Mouse (Mus musculus) MEL (cell line): ENCODE results near the gene Zfp697.

Source experiments
- CHD2 ChIP-seq: IDR thresholded peaks from 2 replicates; pipeline ENCODE4 v1.6.1; 2011; ENCODE audit warnings: low read length, improper control_type of control experiment
- CTCF ChIP-seq, 3 experiments: IDR thresholded peaks in 2 of 3; conservative IDR thresholded peaks in 1 of 3; 2 replicates each; pipeline ENCODE4 v1.5.1; 2011 to 2012; ENCODE audit warnings: low read length in 3 of 3, low read depth in 2 of 3, mild to moderate bottlenecking in 2 of 3, improper control_type of control experiment in 1 of 3, inconsistent platforms in 1 of 3, mixed read lengths in 1 of 3, moderate library complexity in 1 of 3; ENCODE audit not compliant: control insufficient read depth in 1 of 3, insufficient read depth in 1 of 3, poor library complexity in 1 of 3, severe bottlenecking in 1 of 3
- EP300 ChIP-seq, 2 experiments: IDR thresholded peaks; 2 replicates each; pipeline ENCODE4 v1.6.1; 2011; ENCODE audit warnings: improper control_type of control experiment in 2 of 2, low read length in 2 of 2, low read depth in 1 of 2, mild to moderate bottlenecking in 1 of 2
- HCFC1 ChIP-seq: IDR thresholded peaks from 2 replicates; pipeline ENCODE4 v1.6.1; 2012; ENCODE audit warnings: low read depth, mild to moderate bottlenecking, inconsistent platforms, low read length, improper control_type of control experiment, moderate library complexity
- POLR2A ChIP-seq, 2 experiments: IDR thresholded peaks; 2 replicates each; pipeline ENCODE4 v1.6.1; 2011 to 2012; ENCODE audit warnings: low read length in 2 of 2, mild to moderate bottlenecking in 2 of 2, control low read depth in 1 of 2, improper control_type of control experiment in 1 of 2, low read depth in 1 of 2, moderate library complexity in 1 of 2; ENCODE audit not compliant: control insufficient read depth in 1 of 2, insufficient read depth in 1 of 2, poor library complexity in 1 of 2
- POLR2AphosphoS5 ChIP-seq: IDR thresholded peaks from 2 replicates; pipeline ENCODE4 v1.6.1; 2012; ENCODE audit warnings: low read depth, borderline replicate concordance, mild to moderate bottlenecking, inconsistent platforms, low read length, moderate library complexity, mixed read lengths
- UBTF ChIP-seq: IDR thresholded peaks from 2 replicates; pipeline ENCODE4 v1.6.1; 2012; ENCODE audit warnings: low read depth, mild to moderate bottlenecking, inconsistent platforms, low read length, improper control_type of control experiment, moderate library complexity, borderline replicate concordance; ENCODE audit not compliant: insufficient read depth
- ZMIZ1 ChIP-seq: IDR thresholded peaks from 2 replicates; pipeline ENCODE4 v1.6.1; 2012; ENCODE audit warnings: low read depth, mild to moderate bottlenecking, inconsistent platforms, low read length, improper control_type of control experiment, moderate library complexity
- ZNF384 ChIP-seq: IDR thresholded peaks from 2 replicates; pipeline ENCODE4 v1.6.1; 2012; ENCODE audit warnings: low read depth, mild to moderate bottlenecking, inconsistent platforms, low read length, improper control_type of control experiment

DNA sequence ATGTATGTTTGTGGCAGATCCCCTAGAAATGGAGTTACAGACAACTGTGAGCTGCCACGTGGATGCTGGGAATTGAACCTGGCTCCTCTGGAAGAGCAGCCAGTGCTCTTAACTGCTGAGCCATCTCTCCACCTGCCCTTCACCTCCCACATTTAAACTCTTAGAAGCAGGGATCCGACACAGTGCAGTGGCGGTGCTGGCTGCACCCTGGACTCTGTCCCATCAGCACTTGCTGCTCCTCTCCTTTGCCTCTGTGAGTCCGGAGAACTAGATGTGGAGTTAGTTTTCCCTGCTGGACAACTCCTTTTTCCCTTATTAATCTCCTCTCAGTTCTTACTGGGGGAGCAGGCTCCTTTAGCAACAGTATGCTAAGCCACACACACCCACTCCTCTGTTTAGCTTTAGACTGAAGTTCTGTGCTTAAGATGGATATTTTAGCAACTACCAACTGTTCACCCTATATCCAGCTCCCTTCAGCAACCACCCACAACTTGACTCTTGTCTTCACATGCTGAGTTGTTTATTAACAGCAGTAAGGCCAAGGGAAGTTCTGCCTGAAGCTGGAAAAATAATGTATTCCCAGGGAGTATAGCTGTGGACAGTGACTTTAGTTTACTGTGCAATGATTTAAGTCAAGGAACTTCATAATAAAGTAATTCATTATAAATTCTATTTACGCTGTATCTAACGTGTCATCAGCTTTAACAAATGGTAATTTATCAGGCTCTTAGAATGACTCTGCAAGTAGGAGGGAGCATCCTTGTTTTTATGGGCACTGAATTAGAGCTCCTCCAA lies 36.9 kb downstream of the Zfp697 start:
- TF ChIP-seq CTCF (IDR thresholded peaks at IDR 0.05 in 2 of 3, conservative IDR thresholded peaks at IDR 0.05 in 1 of 3; ENCODE audit: control insufficient read depth in 1 of 3, insufficient read depth in 1 of 3, low read depth in 2 of 3, low read length in 3 of 3, poor library complexity in 1 of 3, severe bottlenecking in 1 of 3), result no peak
- no peak for TF ChIP-seq POLR2A (IDR thresholded peaks at IDR 0.05; ENCODE audit: control insufficient read depth in 1 of 2, insufficient read depth in 1 of 2, low read depth in 1 of 2, low read length in 2 of 2, poor library complexity in 1 of 2)
- no peak for TF ChIP-seq ZMIZ1
- no peak for TF ChIP-seq ZNF384
- no peak for TF ChIP-seq HCFC1
- TF ChIP-seq UBTF, result no peak
- no peak for TF ChIP-seq CHD2
- TF ChIP-seq EP300 (IDR thresholded peaks at IDR 0.05; ENCODE audit: low read depth in 1 of 2, low read length in 2 of 2), result no peak
- no peak for TF ChIP-seq POLR2AphosphoS5
